Mouse (Mus musculus) heart, postnatal 0 days (tissue): Measurements from ENCODE around the gene Znrf3. TPM values are rescaled to one million over a fixed set of nuclear protein-coding genes. Genes with fewer than 3 reads are reported as not detected.

Experiments used
- ATAC-seq: fragments of 200-750 bp; cut with Nextera tagmentation; 2 replicates; pipeline ENCODE4 v1.8.0; 2017; ENCODE audit warnings: low read depth, moderate number of reproducible peaks, moderate library complexity; ENCODE audit not compliant: insufficient read depth
- DNase-seq: peaks from one replicate; pipeline ENCODE4 v3.0.0-alpha.2; 2016; ENCODE audit warnings: low spot score
- H3K27ac ChIP-seq: fragments of 300-500 bp; sonication (generic); 2 replicates; pipeline ENCODE4 v1.5.1; 2014; ENCODE audit warnings: low read depth, mild to moderate bottlenecking
- H3K27me3 ChIP-seq: fragments of 300-500 bp; sonication (generic); 2 replicates; pipeline ENCODE4 v1.6.1; 2014; ENCODE audit warnings: low read length, mixed read lengths; ENCODE audit not compliant: control insufficient read depth, insufficient read depth
- H3K36me3 ChIP-seq: fragments of 300-500 bp; sonication (generic); replicated peaks from 2 replicates; pipeline ENCODE4 v1.6.1; 2014; ENCODE audit warnings: low read length, mixed read lengths; ENCODE audit not compliant: control insufficient read depth, insufficient read depth
- H3K4me1 ChIP-seq: fragments of 300-500 bp; sonication (generic); 2 replicates; pipeline ENCODE4 v1.6.1; 2014; ENCODE audit warnings: antibody characterized with exemption; ENCODE audit not compliant: control insufficient read depth, insufficient read depth
- H3K4me2 ChIP-seq: fragments of 300-500 bp; sonication (generic); 2 replicates; pipeline ENCODE4 v1.6.1; 2014; ENCODE audit warnings: low read depth, mild to moderate bottlenecking, low read length, moderate library complexity
- H3K4me3 ChIP-seq: fragments of 300-500 bp; sonication (generic); 2 replicates; pipeline ENCODE4 v1.5.1; 2014; ENCODE audit warnings: low read depth, low read length
- H3K9ac ChIP-seq: fragments of 300-500 bp; sonication (generic); replicated peaks from 2 replicates; pipeline ENCODE4 v1.6.1; 2014; ENCODE audit warnings: low read depth, low read length, mixed read lengths
- H3K9me3 ChIP-seq: fragments of 300-500 bp; sonication (generic); replicated peaks from 2 replicates; pipeline ENCODE4 v1.6.1; 2016; ENCODE audit warnings: low read length; ENCODE audit not compliant: control insufficient read depth
- CTCF ChIP-seq: IDR thresholded peaks from 2 replicates; pipeline ENCODE4 v1.5.1; 2016; ENCODE audit warnings: antibody characterized with exemption, control low read depth, low read depth
- EP300 ChIP-seq: IDR thresholded peaks from 2 replicates; pipeline ENCODE4 v1.6.1; 2016; ENCODE audit warnings: antibody characterized with exemption, low read depth
- WGBS: fragments of 180-500 bp; shearing (Covaris S2); extraction: QIAGEN DNeasy Blood & Tissue Kit; methylation state at CpG from one replicate; pipeline ENCODE4 v1.1.7; 2014; 5-methylcytosine and 5-hydroxymethylcytosine counted together
- polyA plus RNA-seq: library from polyadenylated mRNA; unstranded; fragments of >200 nt; fragmentation: Nextera tagmentation; extraction: Ambion mirVana; gene quantifications from 2 replicates; pipeline ENCODE4 v1.2.1, GENCODE M21; 2015
- total RNA-seq: library from RNA; depleted of rRNA; stranded (reverse); fragments of >200 nt; gene quantifications from 2 replicates; pipeline ENCODE4 v1.2.3, GENCODE M21; 2014; ENCODE audit warnings: low replicate concordance

Znrf3 gene
- total and polyA plus RNA-seq, 2 experiments from 2014 or later = 6.4 to 7.0 TPM

- ATAC-seq (peak; percentile 39), DNase-seq (peak; percentile 57)
- TF ChIP-seq EP300 = no peak
- TF ChIP-seq CTCF = no peak
- peak overlapping the region; percentile 97 for H3K4me3 ChIP-seq
- no peaks in the 10 kb centered on the region for H3K27me3 ChIP-seq
- under 1% methylated on average over 35 of the region's 42 CpGs for WGBS
- no peaks in the 10 kb centered on the region for H3K9me3 ChIP-seq
- H3K9ac ChIP-seq = peak overlapping the region; percentile 98
- H3K4me1 ChIP-seq = peaks cover 41% of the 10 kb centered on the region
- peak overlapping the region; percentile 75 for H3K4me2 ChIP-seq
- peak overlapping the region; percentile 95 for H3K27ac ChIP-seq
- 0 out of 2 replicates have a peak, but pooled peaks cover 4% of the 10 kb centered on the region for H3K36me3 ChIP-seq
Measured at GRCm38 (mm10) chr11:5260942-5261459, 183.6 kb downstream of the Znrf3 start.

GRCm38 (mm10) chr11:5259944-5260598, 184.6 kb downstream of the Znrf3 start:
- Histone ChIP-seq H3K27ac (peak overlapping the region; percentile 95), H3K4me3 (peak overlapping the region; percentile 97), H3K9me3 (no peaks in the 10 kb centered on the region), H3K4me2 (peak overlapping the region; percentile 75), H3K27me3 (no peaks in the 10 kb centered on the region), H3K4me1 (peaks cover 44% of the 10 kb centered on the region), H3K9ac (peak overlapping the region; percentile 98), H3K36me3 (0 out of 2 replicates have a peak, but pooled peaks cover 4% of the 10 kb centered on the region)
- DNase-seq (peak; percentile 65), ATAC-seq (no peak)
- no peak for TF ChIP-seq CTCF
- no peak for TF ChIP-seq EP300
- 28% methylated on average over 10 of the region's 10 CpGs for WGBS

- H3K4me3 ChIP-seq = no peak overlapping the region
- peaks cover 51% of the 10 kb centered on the region for H3K4me1 ChIP-seq
- H3K4me2 ChIP-seq = no peak overlapping the region
- no peak overlapping the region for H3K9ac ChIP-seq
- no peaks in the 10 kb centered on the region for H3K9me3 ChIP-seq
- 90% methylated on average over 6 of the region's 6 CpGs for WGBS
- 0 out of 2 replicates have a peak, but pooled peaks cover 4% of the 10 kb centered on the region for H3K36me3 ChIP-seq
- ATAC-seq = no peak
- no peak for TF ChIP-seq EP300
- no peak for TF ChIP-seq CTCF
- H3K27ac ChIP-seq = no peak overlapping the region
- no peaks in the 10 kb centered on the region for H3K27me3 ChIP-seq
- DNase-seq = no peak
Measured at GRCm38 (mm10) chr11:5258036-5258435, 186.6 kb downstream of the Znrf3 start.

DNA sequence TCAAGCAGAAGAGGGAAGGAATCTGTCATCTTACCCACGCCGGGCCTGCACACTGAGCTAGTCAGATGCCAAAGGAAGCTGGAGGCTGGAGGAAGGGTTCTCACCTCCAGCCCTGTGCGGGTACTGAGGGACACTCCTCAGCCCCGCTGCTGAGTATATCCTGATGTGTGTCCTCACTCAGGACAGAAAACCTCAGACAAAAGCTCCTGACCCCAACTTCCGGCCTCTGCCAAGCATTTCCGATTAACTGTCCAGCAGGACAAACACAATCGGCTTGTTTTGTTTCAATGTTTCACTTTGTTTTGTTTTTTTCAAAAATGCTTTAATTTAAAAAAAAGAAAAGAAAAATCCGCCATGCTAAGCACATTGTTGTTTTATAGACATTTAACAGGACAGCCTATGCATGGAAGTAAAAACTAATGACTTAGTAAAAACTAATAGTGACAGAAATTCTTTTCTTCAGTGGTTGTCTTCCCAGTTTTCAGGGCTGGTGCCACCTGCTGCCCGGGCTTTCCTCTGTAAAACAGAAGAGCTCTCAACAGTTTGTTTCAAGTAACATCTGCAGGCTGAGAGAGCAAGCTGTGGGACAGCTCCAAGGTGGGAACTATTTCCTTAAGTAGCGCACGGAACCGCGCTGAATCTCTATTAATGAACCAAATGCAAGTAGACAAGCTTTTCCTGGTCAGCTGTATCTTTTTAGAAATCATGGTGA, 187.3 kb downstream of the Znrf3 start:
- Histone ChIP-seq H3K4me1 (peaks cover 56% of the 10 kb centered on the region), H3K9me3 (no peaks in the 10 kb centered on the region), H3K27ac (peak overlapping the region; percentile 14; the same call in 1 of the 2 replicates), H3K4me2 (no peak overlapping the region), H3K4me3 (no peak overlapping the region), H3K27me3 (no peaks in the 10 kb centered on the region), H3K36me3 (0 out of 2 replicates have a peak, but pooled peaks cover 4% of the 10 kb centered on the region), H3K9ac (no peak overlapping the region)
- ATAC-seq = no peak
- DNase-seq = no peak
- WGBS = 59% methylated on average over 13 of the region's 13 CpGs
- no peak for TF ChIP-seq EP300
- peak; percentile 17; the same call in 1 of the 2 replicates for TF ChIP-seq CTCF

GRCm38 (mm10) chr11:5255509-5256014, 189.1 kb downstream of the Znrf3 start:
- Histone ChIP-seq H3K27me3 (no peaks in the 10 kb centered on the region), H3K9ac (no peak overlapping the region), H3K27ac (peak overlapping the region; percentile 66; the same call in 1 of the 2 replicates), H3K4me3 (no peak overlapping the region), H3K4me2 (no peak overlapping the region), H3K36me3 (0 out of 2 replicates have a peak, but pooled peaks cover 4% of the 10 kb centered on the region), H3K9me3 (no peaks in the 10 kb centered on the region), H3K4me1 (peaks cover 57% of the 10 kb centered on the region)
- ATAC-seq (no peak), DNase-seq (no peak)
- WGBS = 53% methylated on average over 9 of the region's 9 CpGs
- no peak for TF ChIP-seq EP300
- TF ChIP-seq CTCF = no peak
